Mouse (Mus musculus) kidney, embryonic 14.5 days (tissue): ENCODE measurements around the gene Hmgn3. TPM values are rescaled to one million over a fixed set of nuclear protein-coding genes. Genes with fewer than 3 reads are reported as not detected.
A peak's percentile ranks its signal among the peaks of the same experiment; 100 is the strongest.
"Not testable (repeated sequence)": the region's sequence is repeated elsewhere in the genome, so short reads cannot be mapped to it uniquely, and the experiment has no call there.

Source experiments
- ATAC-seq: fragments of 200-750 bp; cut with Nextera tagmentation; 2 replicates; pipeline ENCODE4 v1.8.0; 2017; ENCODE audit warnings: moderate number of reproducible peaks, mild to moderate bottlenecking, moderate TSS enrichment, moderate library complexity; ENCODE audit not compliant: low FRiP score, low TSS enrichment
- H3K27ac ChIP-seq: fragments of 300-500 bp; sonication (generic); 2 replicates; pipeline ENCODE4 v1.5.1; 2014; ENCODE audit warnings: low read depth, mild to moderate bottlenecking, low read length, moderate library complexity, mixed read lengths
- H3K27me3 ChIP-seq: fragments of 300-500 bp; sonication (generic); 2 replicates; pipeline ENCODE4 v1.6.1; 2014; ENCODE audit warnings: mild to moderate bottlenecking, low read length; ENCODE audit not compliant: control insufficient read depth, insufficient read depth
- H3K36me3 ChIP-seq: fragments of 300-500 bp; sonication (generic); 2 replicates; pipeline ENCODE4 v1.6.1; 2014; ENCODE audit warnings: low read length, mixed read lengths; ENCODE audit not compliant: control insufficient read depth, insufficient read depth
- H3K4me1 ChIP-seq: fragments of 300-500 bp; sonication (generic); 2 replicates; pipeline ENCODE4 v1.6.1; 2014; ENCODE audit warnings: low read length, mixed read lengths; ENCODE audit not compliant: control insufficient read depth, insufficient read depth
- H3K4me2 ChIP-seq: fragments of 300-500 bp; sonication (generic); replicated peaks from 2 replicates; pipeline ENCODE4 v1.6.1; 2014; ENCODE audit warnings: low read depth, mild to moderate bottlenecking, low read length
- H3K4me3 ChIP-seq: fragments of 300-500 bp; sonication (generic); 2 replicates; pipeline ENCODE4 v1.5.1; 2014; ENCODE audit warnings: mild to moderate bottlenecking, low read length
- H3K9ac ChIP-seq: fragments of 300-500 bp; sonication (generic); 2 replicates; pipeline ENCODE4 v1.6.1; 2014; ENCODE audit warnings: low read depth, mild to moderate bottlenecking, low read length, moderate library complexity
- H3K9me3 ChIP-seq: fragments of 300-500 bp; sonication (generic); 2 replicates; pipeline ENCODE4 v1.6.1; 2016; ENCODE audit warnings: low read length; ENCODE audit not compliant: control insufficient read depth
- WGBS: fragments of 180-500 bp; shearing (Covaris S2); extraction: QIAGEN DNeasy Blood & Tissue Kit; methylation state at CpG from one replicate; pipeline ENCODE4 v1.1.7; 2014; 5-methylcytosine and 5-hydroxymethylcytosine counted together
- polyA plus RNA-seq: library from polyadenylated mRNA; unstranded; fragments of >200 nt; fragmentation: Nextera tagmentation; extraction: Ambion mirVana; gene quantifications from 2 replicates; pipeline ENCODE4 v1.2.1, GENCODE M21; 2014

Gene Hmgn3
- 111 and 134 TPM in 2 replicates for polyA plus RNA-seq

GRCm38 (mm10) chr9:83146446-83147188 is at the start of gene Hmgn3:
Gene Hmgn3 (minus strand): TSS chr9:83146685.
- ATAC-seq: peak; percentile 98
- Histone ChIP-seq H3K9me3 (no peaks in the 10 kb centered on the region), H3K4me2 (peak within 1 kb of the TSS; percentile 93), H3K4me1 (peaks cover 5% of the 10 kb centered on the region; the same call in 1 of the 2 replicates), H3K27ac (no peak within 1 kb of the TSS), H3K36me3 (no peaks in the 10 kb centered on the region), H3K9ac (peak within 1 kb of the TSS; percentile 65), H3K27me3 (no peaks in the 10 kb centered on the region), H3K4me3 (peak within 1 kb of the TSS; percentile 54)
- WGBS: 11% methylated on average over 28 of the region's 28 CpGs

GRCm38 (mm10) chr9:83195765-83196164 is 49.3 kb upstream of the Hmgn3 start:
- Histone ChIP-seq H3K9ac (no peak overlapping the region), H3K36me3 (no peaks in the 10 kb centered on the region), H3K27ac (no peak overlapping the region), H3K27me3 (no peaks in the 10 kb centered on the region), H3K4me1 (no peaks in the 10 kb centered on the region), H3K4me3 (no peak overlapping the region), H3K4me2 (no peak overlapping the region), H3K9me3 (no peaks in the 10 kb centered on the region)
- ATAC-seq: no peak
- whole genome bisulfite sequencing: 79% methylated on average over 10 of the region's 10 CpGs

- no peak for ATAC-seq
- H3K36me3 ChIP-seq: no peaks in the 10 kb centered on the region
- H3K4me2 ChIP-seq: no peak overlapping the region
- WGBS: 43% methylated on average over 6 of the region's 6 CpGs
- H3K9ac ChIP-seq: no peak overlapping the region
- H3K9me3 ChIP-seq: no peaks in the 10 kb centered on the region
- H3K27ac ChIP-seq: no peak overlapping the region
- no peaks in the 10 kb centered on the region for H3K4me1 ChIP-seq
- H3K4me3 ChIP-seq: no peak overlapping the region
- H3K27me3 ChIP-seq: no peaks in the 10 kb centered on the region
Measured at GRCm38 (mm10) chr9:83195007-83195406, 48.5 kb upstream of the Hmgn3 start.

- Histone ChIP-seq H3K4me3 (no peak overlapping the region), H3K4me2 (no peak overlapping the region), H3K4me1 (no peaks in the 10 kb centered on the region), H3K27me3 (no peaks in the 10 kb centered on the region), H3K9me3 (no peaks in the 10 kb centered on the region), H3K27ac (no peak overlapping the region), H3K9ac (no peak overlapping the region), H3K36me3 (no peaks in the 10 kb centered on the region)
- WGBS: 80% methylated on average over 2 of the region's 2 CpGs
- no peak for ATAC-seq
Measured at GRCm38 (mm10) chr9:83187752-83188151, 41.3 kb upstream of the Hmgn3 start.

GRCm38 (mm10) chr9:83145591-83146445 is 667 bp downstream of the Hmgn3 start:
- H3K36me3 ChIP-seq: no peaks in the 10 kb centered on the region
- peak overlapping the region; percentile 65 for H3K9ac ChIP-seq
- no peaks in the 10 kb centered on the region for H3K9me3 ChIP-seq
- H3K4me2 ChIP-seq: peak overlapping the region; percentile 93
- 4% methylated on average over 53 of the region's 53 CpGs for WGBS
- H3K4me3 ChIP-seq: peak overlapping the region; percentile 54
- H3K27me3 ChIP-seq: no peaks in the 10 kb centered on the region
- peak; percentile 75 for ATAC-seq
- no peak overlapping the region for H3K27ac ChIP-seq
- H3K4me1 ChIP-seq: peaks cover 5% of the 10 kb centered on the region; the same call in 1 of the 2 replicates

GRCm38 (mm10) chr9:83129831-83130230 is 16.7 kb downstream of the Hmgn3 start:
- no peak overlapping the region for H3K4me3 ChIP-seq
- H3K27me3 ChIP-seq: no peaks in the 10 kb centered on the region
- H3K4me2 ChIP-seq: no peak overlapping the region
- 91% methylated on average over 4 of the region's 4 CpGs for WGBS
- no peak for ATAC-seq
- no peak overlapping the region for H3K9ac ChIP-seq
- H3K9me3 ChIP-seq: no peaks in the 10 kb centered on the region
- no peaks in the 10 kb centered on the region for H3K36me3 ChIP-seq
- no peak overlapping the region for H3K27ac ChIP-seq
- H3K4me1 ChIP-seq: peaks cover 8% of the 10 kb centered on the region; the same call in 1 of the 2 replicates

GRCm38 (mm10) chr9:83127840-83128239 is 18.6 kb downstream of the Hmgn3 start:
- H3K4me1 ChIP-seq: peaks cover 8% of the 10 kb centered on the region; the same call in 1 of the 2 replicates
- H3K4me3 ChIP-seq: no peak overlapping the region
- no peaks in the 10 kb centered on the region for H3K9me3 ChIP-seq
- no peak overlapping the region for H3K9ac ChIP-seq
- no peaks in the 10 kb centered on the region for H3K27me3 ChIP-seq
- ATAC-seq: no peak
- no peaks in the 10 kb centered on the region for H3K36me3 ChIP-seq
- WGBS: 55% methylated on average over 7 of the region's 7 CpGs
- H3K27ac ChIP-seq: no peak overlapping the region
- no peak overlapping the region for H3K4me2 ChIP-seq

GRCm38 (mm10) chr9:83126482-83126881 is 20.0 kb downstream of the Hmgn3 start:
- whole genome bisulfite sequencing: 83% methylated on average over 6 of the region's 6 CpGs

GRCm38 (mm10) chr9:83119211-83119610 is 27.3 kb downstream of the Hmgn3 start:
- no peak for ATAC-seq
- no peak overlapping the region for H3K27ac ChIP-seq
- no peak overlapping the region for H3K9ac ChIP-seq
- no peaks in the 10 kb centered on the region for H3K36me3 ChIP-seq
- no peaks in the 10 kb centered on the region for H3K27me3 ChIP-seq
- H3K4me3 ChIP-seq: no peak overlapping the region
- no peak overlapping the region for H3K4me2 ChIP-seq
- 74% methylated on average over 2 of the region's 2 CpGs for WGBS
- no peaks in the 10 kb centered on the region for H3K4me1 ChIP-seq
- no peaks in the 10 kb centered on the region for H3K9me3 ChIP-seq

More at GRCm38 (mm10) chr9:83126482-83126881, 20.0 kb downstream of the Hmgn3 start:
- H3K4me3 ChIP-seq, H3K9me3 ChIP-seq, H3K36me3 ChIP-seq, H3K27me3 ChIP-seq, H3K4me1 ChIP-seq, H3K4me2 ChIP-seq, H3K9ac ChIP-seq, H3K27ac ChIP-seq, ATAC-seq: not testable (repeated sequence)
